Mouse (Mus musculus): Measurements from ENCODE around the gene Fbxo22. TPM values are rescaled to one million over a fixed set of nuclear protein-coding genes. Genes with fewer than 3 reads are reported as not detected.

Gene Fbxo22
- polyA plus RNA-seq, 1 experiment from 2014 or later = 71.5 TPM

DNA sequence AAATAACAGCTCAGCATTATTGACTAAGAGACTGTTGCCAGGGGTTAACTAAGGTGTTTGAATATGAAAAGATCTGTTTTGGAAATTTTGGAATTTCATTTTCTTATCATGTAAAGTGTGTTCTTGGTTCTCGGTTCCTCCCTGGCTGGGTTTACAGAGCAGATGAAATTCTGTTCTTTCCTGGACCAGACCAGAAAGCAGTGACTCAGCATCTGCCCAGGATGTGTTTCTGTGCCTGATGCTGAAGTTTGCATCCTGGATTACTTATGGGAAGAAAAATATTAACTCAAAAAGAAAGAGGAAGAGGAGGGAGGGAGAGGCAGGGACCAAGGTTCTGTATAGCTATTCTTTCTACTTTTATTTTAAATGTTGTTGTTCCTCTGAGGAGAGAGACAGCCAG is 45.1 kb downstream of the Fbxo22 start:
- Histone ChIP-seq H3K4me3 (replicated peaks) (no peak overlapping the region), H3K36me3 (no peaks in the 10 kb centered on the region), H3K4me2 (no peak overlapping the region), H3K4me1 (replicated peaks) (no peaks in the 10 kb centered on the region), H3K9me3 (no peaks in the 10 kb centered on the region), H3K9ac (replicated peaks) (no peak overlapping the region), H3K27ac (no peak overlapping the region), H3K27me3 (no peaks in the 10 kb centered on the region)
- 87% methylated on average over 1 of the region's 1 CpGs for WGBS
- no peak for ATAC-seq (ENCODE audit: insufficient number of reproducible peaks, insufficient read depth, low FRiP score, low TSS enrichment, low read depth)

DNA sequence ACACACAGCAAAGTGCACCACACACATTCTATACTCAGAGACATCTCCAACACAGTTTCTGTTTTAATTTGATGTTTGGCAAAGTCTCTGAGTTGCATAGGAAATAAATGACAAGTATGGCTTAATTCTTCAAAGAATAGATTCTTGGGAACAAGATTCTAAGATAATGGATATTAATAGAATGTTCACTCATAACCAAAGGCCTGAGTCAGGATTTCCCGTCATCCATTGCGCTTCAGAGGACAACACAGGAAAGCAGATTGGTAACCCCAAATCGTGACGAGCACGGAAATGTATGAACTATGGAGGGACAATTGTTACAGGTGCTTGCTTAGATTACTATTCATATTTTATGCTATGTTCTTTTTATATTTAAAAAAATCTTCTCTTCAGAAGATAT is 46.3 kb downstream of the Fbxo22 start:
- ATAC-seq (ENCODE audit: insufficient number of reproducible peaks, insufficient read depth, low FRiP score, low TSS enrichment, low read depth) = no peak
- H3K4me3 ChIP-seq (replicated peaks) = no peak overlapping the region
- H3K9ac ChIP-seq (replicated peaks) = no peak overlapping the region
- no peaks in the 10 kb centered on the region for H3K9me3 ChIP-seq
- no peak overlapping the region for H3K4me2 ChIP-seq
- no peaks in the 10 kb centered on the region for H3K4me1 ChIP-seq (replicated peaks)
- no peak overlapping the region for H3K27ac ChIP-seq
- H3K27me3 ChIP-seq = no peaks in the 10 kb centered on the region
- WGBS = 94% methylated on average over 5 of the region's 5 CpGs
- no peaks in the 10 kb centered on the region for H3K36me3 ChIP-seq

DNA sequence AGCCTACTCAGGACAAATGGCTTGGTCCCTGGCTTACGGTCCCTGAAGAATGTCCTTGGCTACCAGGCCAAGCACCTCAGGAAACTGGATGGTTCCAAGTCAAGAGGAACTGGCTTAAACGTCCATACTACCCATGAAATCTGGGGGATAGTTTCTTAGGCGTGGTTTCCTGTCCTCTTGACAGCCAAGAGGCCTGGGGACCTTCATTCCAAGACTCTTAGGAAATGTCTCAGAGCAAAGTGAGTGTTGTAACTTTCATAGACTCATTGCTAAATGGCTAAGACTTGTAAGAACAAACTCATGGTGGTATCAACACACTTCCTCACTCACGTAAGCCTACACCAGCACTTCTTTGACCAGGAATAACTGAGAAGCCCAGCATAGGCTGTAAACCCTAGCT is 46.9 kb downstream of the Fbxo22 start:
- Histone ChIP-seq H3K9me3 (no peaks in the 10 kb centered on the region), H3K9ac (replicated peaks) (no peak overlapping the region), H3K27ac (no peak overlapping the region), H3K36me3 (no peaks in the 10 kb centered on the region), H3K4me2 (no peak overlapping the region), H3K4me3 (replicated peaks) (no peak overlapping the region), H3K4me1 (replicated peaks) (no peaks in the 10 kb centered on the region), H3K27me3 (no peaks in the 10 kb centered on the region)
- WGBS = 69% methylated on average over 4 of the region's 4 CpGs
- ATAC-seq (ENCODE audit: insufficient number of reproducible peaks, insufficient read depth, low FRiP score, low TSS enrichment, low read depth) = no peak

DNA sequence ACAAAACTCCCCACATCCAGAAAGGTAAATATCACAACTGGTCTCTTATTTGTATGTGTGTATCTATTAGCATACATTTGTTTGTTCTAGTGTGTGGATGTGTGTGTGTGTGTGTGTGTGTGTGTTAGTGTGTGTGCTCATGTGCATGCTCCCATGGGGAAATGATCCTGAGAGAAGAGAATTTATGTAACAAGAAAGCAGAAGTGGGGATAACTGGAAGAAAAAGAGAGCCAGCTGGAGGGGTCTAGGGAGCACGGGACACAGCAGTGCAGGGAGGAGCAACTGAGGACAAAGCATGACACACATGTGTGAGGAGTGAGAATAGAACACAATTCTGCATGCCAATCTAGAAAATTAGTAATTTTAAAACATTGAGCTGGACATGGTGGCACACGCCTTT is 48.4 kb downstream of the Fbxo22 start:
- no peak overlapping the region for H3K4me3 ChIP-seq (replicated peaks)
- no peak overlapping the region for H3K9ac ChIP-seq (replicated peaks)
- no peaks in the 10 kb centered on the region for H3K4me1 ChIP-seq (replicated peaks)
- H3K9me3 ChIP-seq = no peaks in the 10 kb centered on the region
- no peak overlapping the region for H3K27ac ChIP-seq
- no peak for ATAC-seq (ENCODE audit: insufficient number of reproducible peaks, insufficient read depth, low FRiP score, low TSS enrichment, low read depth)
- H3K4me2 ChIP-seq = no peak overlapping the region
- H3K27me3 ChIP-seq = no peaks in the 10 kb centered on the region
- H3K36me3 ChIP-seq = no peaks in the 10 kb centered on the region
- WGBS = 83% methylated on average over 2 of the region's 2 CpGs

DNA sequence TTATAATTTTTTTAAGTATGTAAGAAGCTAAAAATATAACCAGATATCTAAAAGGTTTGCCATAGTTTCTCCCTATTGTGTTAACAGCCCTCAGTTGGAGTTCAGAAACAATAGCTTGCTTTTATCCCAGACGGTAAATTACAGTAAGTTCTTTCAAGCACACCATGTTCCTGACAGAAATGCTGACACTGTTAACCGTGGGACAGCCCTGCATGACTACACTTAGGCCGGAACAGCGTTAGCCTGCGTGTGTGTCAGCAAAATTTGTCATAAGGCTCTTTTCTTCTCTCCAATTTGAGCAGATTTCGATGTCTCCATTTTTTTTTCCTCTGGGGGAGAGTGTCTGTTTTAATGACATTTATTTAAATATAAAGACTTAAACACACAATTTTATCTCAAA is 51.0 kb downstream of the Fbxo22 start:
- no peak for ATAC-seq (ENCODE audit: insufficient number of reproducible peaks, insufficient read depth, low FRiP score, low TSS enrichment, low read depth)
- 85% methylated on average over 6 of the region's 6 CpGs for WGBS

DNA sequence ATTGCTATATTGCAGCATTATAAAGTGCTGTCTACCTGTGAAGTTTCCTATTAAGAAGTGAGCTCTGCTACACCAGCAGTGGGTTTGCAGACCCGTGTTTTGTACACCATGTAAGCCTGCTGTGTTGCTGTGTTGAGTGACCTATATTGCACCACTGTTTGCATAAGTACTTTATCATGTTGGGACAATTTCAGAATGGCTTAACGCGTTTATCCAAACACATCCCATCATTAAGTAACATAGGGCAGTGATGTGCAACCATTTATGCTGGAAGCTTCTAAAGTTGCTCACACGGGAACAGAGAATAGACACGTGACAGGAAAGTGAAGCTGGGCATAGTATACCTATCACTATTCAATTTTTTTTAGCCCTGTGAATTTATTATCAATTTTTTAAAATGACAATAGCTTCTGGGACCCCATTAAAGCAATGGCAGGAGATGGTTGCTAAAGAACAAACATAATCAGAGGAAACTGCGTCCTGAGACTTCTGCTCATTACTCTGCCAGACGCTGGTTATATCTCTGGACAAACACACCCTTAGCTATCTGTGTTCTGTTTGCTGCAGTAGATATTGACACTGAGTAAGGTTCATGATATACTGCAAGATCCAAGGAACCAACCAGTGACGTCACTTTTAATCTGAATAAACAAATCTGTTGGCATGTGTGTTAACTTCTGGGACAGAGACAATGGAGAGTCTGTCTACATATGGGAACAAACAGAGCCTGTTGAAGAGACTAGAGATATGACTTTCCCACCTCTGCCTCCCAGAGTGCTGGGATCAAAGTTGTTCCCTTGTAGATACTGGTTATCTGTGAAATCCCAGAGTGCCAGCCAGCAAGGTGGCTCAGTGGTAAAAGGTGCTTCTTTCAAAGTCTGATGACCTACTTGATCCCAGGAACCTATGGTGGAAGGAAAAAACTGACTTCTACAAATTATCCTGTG is 55.9 kb downstream of the Fbxo22 start:
- no peak for ATAC-seq (ENCODE audit: insufficient number of reproducible peaks, insufficient read depth, low FRiP score, low TSS enrichment, low read depth)
- no peak overlapping the region for H3K4me3 ChIP-seq (replicated peaks)
- H3K9me3 ChIP-seq = no peaks in the 10 kb centered on the region
- no peaks in the 10 kb centered on the region for H3K27me3 ChIP-seq
- 79% methylated on average over 8 of the region's 8 CpGs for WGBS
- no peak overlapping the region for H3K9ac ChIP-seq (replicated peaks)
- H3K36me3 ChIP-seq = no peaks in the 10 kb centered on the region
- no peaks in the 10 kb centered on the region; the same call in 1 of the 2 replicates for H3K4me1 ChIP-seq (replicated peaks)
- no peak overlapping the region for H3K27ac ChIP-seq
- no peak overlapping the region for H3K4me2 ChIP-seq

More for the DNA sequence above, 51.0 kb downstream of the Fbxo22 start:
- Histone ChIP-seq H3K4me2 (no peak overlapping the region), H3K4me3 (replicated peaks) (no peak overlapping the region), H3K4me1 (replicated peaks) (no peaks in the 10 kb centered on the region), H3K9ac (replicated peaks) (no peak overlapping the region), H3K36me3 (no peaks in the 10 kb centered on the region), H3K27me3 (no peaks in the 10 kb centered on the region), H3K27ac (no peak overlapping the region), H3K9me3 (no peaks in the 10 kb centered on the region)

DNA sequence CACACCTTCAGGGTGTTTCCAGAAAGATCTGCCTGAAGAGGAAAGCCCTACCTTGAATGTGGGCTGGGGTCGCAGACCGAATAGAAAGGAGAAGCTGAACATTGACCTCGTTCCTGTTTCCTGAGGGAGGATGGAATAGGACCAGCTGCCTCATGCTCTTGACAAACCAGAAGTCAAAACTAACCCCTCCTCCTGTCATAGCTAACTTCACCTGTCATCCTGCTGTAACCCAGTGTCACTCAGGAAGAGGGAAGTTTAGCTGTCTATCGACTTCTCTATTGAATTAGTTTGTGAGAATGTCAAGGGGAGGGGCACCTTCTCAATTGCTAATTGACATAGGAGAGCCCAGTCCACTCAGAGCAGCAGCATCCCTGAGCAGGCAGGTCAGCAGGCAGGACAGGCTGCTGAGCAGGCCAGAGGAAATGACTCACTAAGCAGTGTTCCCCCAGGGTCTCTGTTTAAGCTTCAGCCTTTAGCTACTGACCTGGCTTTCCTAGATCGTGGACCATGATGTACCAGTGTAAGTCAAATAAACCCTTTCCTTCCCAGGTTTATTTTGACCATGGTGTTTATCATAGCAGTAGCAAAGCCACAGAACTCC is 63.3 kb downstream of the Fbxo22 start:
- Histone ChIP-seq H3K27ac (no peak overlapping the region), H3K27me3 (no peaks in the 10 kb centered on the region), H3K4me3 (replicated peaks) (no peak overlapping the region), H3K4me2 (no peak overlapping the region), H3K4me1 (replicated peaks) (peaks cover 5% of the 10 kb centered on the region; the same call in 1 of the 2 replicates), H3K9ac (replicated peaks) (no peak overlapping the region), H3K9me3 (no peaks in the 10 kb centered on the region), H3K36me3 (no peaks in the 10 kb centered on the region)
- ATAC-seq (ENCODE audit: insufficient number of reproducible peaks, insufficient read depth, low FRiP score, low TSS enrichment, low read depth) = no peak
- 60% methylated on average over 5 of the region's 5 CpGs for WGBS

DNA sequence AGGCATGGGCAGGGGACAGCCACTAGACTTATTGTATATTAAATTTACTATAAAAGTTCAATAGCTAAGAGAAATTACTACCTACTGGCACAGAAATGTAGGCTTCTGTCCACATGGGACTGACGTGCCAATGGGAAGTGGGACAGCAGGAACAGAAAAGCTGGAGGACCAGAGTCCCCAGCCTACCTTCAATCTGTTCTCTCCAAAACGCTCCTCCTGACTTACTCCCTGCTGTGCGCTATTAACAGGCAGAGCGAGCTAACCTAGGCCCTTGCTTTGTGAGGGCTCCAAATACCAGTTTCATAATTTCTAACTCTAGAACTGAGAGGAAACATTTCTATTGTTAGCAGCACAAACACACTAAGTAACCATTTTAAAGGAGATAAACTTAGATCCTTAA is 65.2 kb downstream of the Fbxo22 start:
- Histone ChIP-seq H3K27ac (no peak overlapping the region), H3K9ac (replicated peaks) (no peak overlapping the region), H3K4me1 (replicated peaks) (peaks cover 5% of the 10 kb centered on the region; the same call in 1 of the 2 replicates), H3K36me3 (no peaks in the 10 kb centered on the region), H3K9me3 (no peaks in the 10 kb centered on the region), H3K4me3 (replicated peaks) (no peak overlapping the region), H3K27me3 (no peaks in the 10 kb centered on the region), H3K4me2 (no peak overlapping the region)
- WGBS = 50% methylated on average over 4 of the region's 4 CpGs
- ATAC-seq (ENCODE audit: insufficient number of reproducible peaks, insufficient read depth, low FRiP score, low TSS enrichment, low read depth) = no peak

Other genes starting within 250 kb of the Fbxo22 start
- 0.96 and 1.1 TPM in 2 replicates for gene Chrna5, start 228.0 kb upstream of the Fbxo22 start, polyA plus RNA-seq (2016; fragmentation: Nextera tagmentation; extraction: Ambion mirVana)
- 0.08 TPM in 1 of 2 replicates, not detected in the other for gene Chrna3, start 182.4 kb upstream of the Fbxo22 start, polyA plus RNA-seq (2016; fragmentation: Nextera tagmentation; extraction: Ambion mirVana)
- gene Chrnb4, start 160.1 kb upstream of the Fbxo22 start, polyA plus RNA-seq (2016; fragmentation: Nextera tagmentation; extraction: Ambion mirVana) = 0.13 TPM in 1 of 2 replicates, not detected in the other
- gene Ube2q2, start 60.1 kb upstream of the Fbxo22 start, polyA plus RNA-seq (2016; fragmentation: Nextera tagmentation; extraction: Ambion mirVana) = 45.1 and 48.3 TPM in 2 replicates
- 1.2 and 1.5 TPM in 2 replicates for gene Nrg4, start 117.9 kb downstream of the Fbxo22 start, polyA plus RNA-seq (2016; fragmentation: Nextera tagmentation; extraction: Ambion mirVana)
- 0.74 and 1.1 TPM in 2 replicates for gene Tmem266, start 118.0 kb downstream of the Fbxo22 start, polyA plus RNA-seq (2016; fragmentation: Nextera tagmentation; extraction: Ambion mirVana)

Data from limb, embryonic 12.5 days (tissue).